Mouse (Mus musculus) lung, postnatal 4 days (tissue): Measurements from ENCODE around the gene 1700013G24Rik.

Experiments
- DNase-seq, 2 experiments: peaks; one replicate each; pipeline ENCODE4 v3.0.0; 2021

Gene 1700013G24Rik

GRCm38 (mm10) chr4:137497892-137498722, 45.0 kb downstream of the 1700013G24Rik start:
- DNase-seq = no peak

- no peak for DNase-seq
These were observed 45.9 kb downstream of the 1700013G24Rik start for GRCm38 (mm10) chr4:137498882-137499583.

GRCm38 (mm10) chr4:137500149-137500548, 47.1 kb downstream of the 1700013G24Rik start:
- no peak for DNase-seq

DNA sequence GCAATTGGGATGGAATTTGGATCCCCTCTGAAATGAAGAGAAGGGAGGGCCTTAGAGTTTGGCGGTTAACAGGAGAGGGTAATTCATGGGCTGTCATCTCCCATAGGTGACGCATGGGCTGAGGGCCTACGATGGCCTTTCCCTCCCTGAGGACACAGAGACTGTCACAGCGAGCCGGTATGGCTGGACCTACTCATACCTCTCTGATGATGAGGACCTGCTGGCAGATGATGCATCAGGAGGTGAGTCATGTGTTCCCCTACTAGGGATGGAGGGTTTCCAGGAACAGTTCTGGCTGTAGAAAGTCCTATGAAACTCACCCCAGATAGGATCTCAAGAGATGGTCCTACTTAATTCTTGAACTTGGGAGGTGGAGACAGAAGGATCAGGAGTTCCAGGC, 47.9 kb downstream of the 1700013G24Rik start:
- DNase-seq = no peak

- DNase-seq = no peak
These were observed 49.1 kb downstream of the 1700013G24Rik start for GRCm38 (mm10) chr4:137502183-137502582.

- no peak for DNase-seq
These were observed 49.7 kb downstream of the 1700013G24Rik start for GRCm38 (mm10) chr4:137502801-137503200.

- no peak for DNase-seq
These were observed 50.5 kb downstream of the 1700013G24Rik start for GRCm38 (mm10) chr4:137503509-137503971.
